Mouse (Mus musculus) hindbrain, embryonic 10.5 days (tissue): ENCODE measurements around the gene Nsf. TPM values are rescaled to one million over a fixed set of nuclear protein-coding genes. Genes with fewer than 3 reads are reported as not detected.
A peak's percentile ranks its signal among the peaks of the same experiment; 100 is the strongest.

Experiments used
- DNase-seq: peaks from one replicate; pipeline ENCODE4 v3.0.0-alpha.2; 2017; ENCODE audit warnings: low spot score
- H3K27ac ChIP-seq: fragments of 300-500 bp; sonication (generic); 2 replicates; pipeline ENCODE4 v1.5.1; 2016; ENCODE audit warnings: mild to moderate bottlenecking, moderate library complexity
- H3K27me3 ChIP-seq: fragments of 300-500 bp; sonication (generic); 2 replicates; pipeline ENCODE4 v1.6.1; 2016; ENCODE audit warnings: mild to moderate bottlenecking; ENCODE audit not compliant: poor library complexity, insufficient read depth, severe bottlenecking
- H3K36me3 ChIP-seq: fragments of 300-500 bp; sonication (generic); 2 replicates; pipeline ENCODE4 v1.6.1; 2016; ENCODE audit warnings: mild to moderate bottlenecking, moderate library complexity
- H3K4me1 ChIP-seq: fragments of 300-500 bp; sonication (generic); replicated peaks from 2 replicates; pipeline ENCODE4 v1.6.1; 2016; ENCODE audit warnings: mild to moderate bottlenecking
- H3K4me3 ChIP-seq: fragments of 300-500 bp; sonication (generic); 2 replicates; pipeline ENCODE4 v1.5.1; 2016; ENCODE audit warnings: mild to moderate bottlenecking, moderate library complexity
- H3K9me3 ChIP-seq: fragments of 300-500 bp; sonication (generic); 2 replicates; pipeline ENCODE4 v1.6.1; 2016; ENCODE audit warnings: mild to moderate bottlenecking, moderate library complexity
- WGBS: fragments of 180-500 bp; shearing (Covaris S2); methylation state at CpG from one replicate; pipeline ENCODE4 v1.1.7; 2016; 5-methylcytosine and 5-hydroxymethylcytosine counted together
- polyA plus RNA-seq: library from polyadenylated mRNA; unstranded; fragments of >200 nt; fragmentation: Nextera tagmentation; extraction: Ambion mirVana; gene quantifications from 2 replicates; pipeline ENCODE4 v1.2.1, GENCODE M21; 2016

Gene Nsf
- polyA plus RNA-seq, 1 experiment from 2014 or later, result 53.1 TPM

DNA sequence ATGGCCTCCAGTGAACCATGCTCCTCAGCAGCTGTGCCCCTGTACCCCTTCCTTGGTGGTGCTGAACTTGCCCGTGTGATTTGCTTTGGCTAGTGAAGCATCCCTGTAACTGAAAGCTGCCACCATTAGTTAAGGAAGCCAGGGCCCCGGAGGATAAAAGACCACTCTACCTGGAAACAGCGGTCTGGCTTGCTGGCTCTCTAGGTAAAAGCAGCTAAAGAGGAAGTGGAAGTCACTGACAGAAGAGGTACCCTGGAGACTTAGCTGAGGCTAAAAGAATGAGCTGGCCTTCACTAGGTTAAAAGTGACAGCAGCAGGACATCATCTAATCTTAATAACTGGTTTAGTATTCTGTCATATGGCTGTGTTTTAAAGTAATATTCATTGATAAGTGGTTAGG, 17.0 kb upstream of the Nsf start:
- DNase-seq, result no peak
- H3K27me3 ChIP-seq, result no peaks in the 10 kb centered on the region
- peaks cover 73% of the 10 kb centered on the region for H3K36me3 ChIP-seq
- H3K9me3 ChIP-seq, result no peaks in the 10 kb centered on the region
- peaks cover 24% of the 10 kb centered on the region for H3K4me1 ChIP-seq
- WGBS, result 85% methylated on average over 3 of the region's 3 CpGs
- no peak overlapping the region for H3K27ac ChIP-seq
- H3K4me3 ChIP-seq, result no peak overlapping the region

DNA sequence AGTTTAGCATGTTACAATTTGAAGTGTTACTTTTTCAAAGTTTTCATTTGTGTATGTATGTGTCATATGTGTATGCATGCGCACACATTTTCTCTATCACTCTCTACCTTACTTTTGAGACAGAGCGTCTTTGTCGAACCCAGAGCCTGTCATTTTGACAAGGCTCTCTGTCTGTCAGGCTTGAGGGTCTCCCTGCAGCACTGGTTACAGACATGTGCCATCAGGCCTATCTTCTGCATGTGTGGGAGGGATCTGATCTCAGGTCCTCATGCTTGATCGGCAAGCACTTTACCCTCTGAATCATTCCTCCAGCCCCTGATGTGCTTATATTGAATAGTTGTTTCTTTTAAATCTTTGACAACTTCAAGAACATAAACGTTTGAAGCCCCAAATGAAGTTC, 15.4 kb upstream of the Nsf start:
- no peak overlapping the region for H3K27ac ChIP-seq
- H3K4me1 ChIP-seq, result peaks cover 24% of the 10 kb centered on the region
- no peak overlapping the region for H3K4me3 ChIP-seq
- peaks cover 57% of the 10 kb centered on the region for H3K36me3 ChIP-seq
- no peak for DNase-seq
- no peaks in the 10 kb centered on the region for H3K27me3 ChIP-seq
- 91% methylated on average over 5 of the region's 5 CpGs for WGBS
- H3K9me3 ChIP-seq, result no peaks in the 10 kb centered on the region

DNA sequence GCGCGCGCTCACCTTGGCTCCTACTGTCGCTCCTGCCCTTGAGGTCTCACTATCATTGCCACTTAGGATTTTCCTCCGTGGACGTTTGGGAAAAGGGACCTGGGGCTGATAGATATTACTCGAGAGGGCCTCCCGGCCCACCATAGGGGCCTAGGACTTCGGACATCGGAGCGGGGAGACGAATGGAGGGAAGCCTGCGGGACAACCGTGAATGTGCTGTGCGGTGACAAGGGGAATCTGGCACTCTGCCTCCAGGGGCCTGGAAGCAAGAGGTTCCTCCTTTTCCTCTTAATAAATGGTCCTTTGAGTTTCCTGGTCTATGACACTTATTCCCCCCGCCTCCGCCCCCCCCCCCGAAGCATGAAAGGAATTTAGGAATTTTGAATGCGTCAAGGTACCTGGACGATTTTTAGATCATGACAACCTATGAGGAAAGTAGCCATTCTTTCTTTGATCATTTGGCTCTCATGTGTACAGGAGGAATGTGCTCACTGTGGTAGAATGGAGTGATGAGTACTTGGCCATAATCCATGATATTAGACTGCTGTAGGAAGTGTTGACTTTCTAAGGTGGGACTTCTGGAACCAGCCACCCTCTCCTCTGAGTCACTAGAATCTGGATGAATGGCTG, 13.4 kb upstream of the Nsf start:
- DNase-seq, result no peak
- H3K4me1 ChIP-seq, result peaks cover 24% of the 10 kb centered on the region
- WGBS, result 3% methylated on average over 20 of the region's 20 CpGs
- no peaks in the 10 kb centered on the region for H3K9me3 ChIP-seq
- H3K27ac ChIP-seq, result peak overlapping the region; percentile 95
- peaks cover 36% of the 10 kb centered on the region for H3K36me3 ChIP-seq
- peak overlapping the region; percentile 96 for H3K4me3 ChIP-seq
- no peaks in the 10 kb centered on the region for H3K27me3 ChIP-seq

DNA sequence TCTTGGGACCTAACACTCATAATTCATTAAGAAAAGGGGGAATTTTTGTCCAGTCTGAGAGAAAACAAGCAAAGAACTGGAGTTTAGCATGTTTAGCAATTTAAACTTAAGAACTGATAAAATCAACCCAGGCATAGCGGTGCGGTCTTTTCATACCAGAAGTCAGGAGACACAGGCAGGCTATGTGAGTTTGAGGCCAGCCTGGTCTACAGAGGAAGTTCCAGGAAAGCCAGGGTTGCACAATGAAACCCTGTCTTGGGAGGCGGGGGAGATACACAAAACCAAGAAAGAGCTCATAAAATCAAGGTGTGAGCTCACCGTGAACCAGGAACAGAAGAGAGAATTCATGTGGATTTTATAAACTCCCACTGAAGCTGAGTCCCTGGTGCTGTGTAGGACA, 3.0 kb upstream of the Nsf start:
- DNase-seq, result no peak
- no peaks in the 10 kb centered on the region for H3K9me3 ChIP-seq
- H3K27ac ChIP-seq, result no peak overlapping the region
- H3K36me3 ChIP-seq, result no peaks in the 10 kb centered on the region
- WGBS, result 89% methylated on average over 4 of the region's 4 CpGs
- no peak overlapping the region for H3K4me3 ChIP-seq
- H3K27me3 ChIP-seq, result no peaks in the 10 kb centered on the region
- peaks cover 25% of the 10 kb centered on the region for H3K4me1 ChIP-seq

DNA sequence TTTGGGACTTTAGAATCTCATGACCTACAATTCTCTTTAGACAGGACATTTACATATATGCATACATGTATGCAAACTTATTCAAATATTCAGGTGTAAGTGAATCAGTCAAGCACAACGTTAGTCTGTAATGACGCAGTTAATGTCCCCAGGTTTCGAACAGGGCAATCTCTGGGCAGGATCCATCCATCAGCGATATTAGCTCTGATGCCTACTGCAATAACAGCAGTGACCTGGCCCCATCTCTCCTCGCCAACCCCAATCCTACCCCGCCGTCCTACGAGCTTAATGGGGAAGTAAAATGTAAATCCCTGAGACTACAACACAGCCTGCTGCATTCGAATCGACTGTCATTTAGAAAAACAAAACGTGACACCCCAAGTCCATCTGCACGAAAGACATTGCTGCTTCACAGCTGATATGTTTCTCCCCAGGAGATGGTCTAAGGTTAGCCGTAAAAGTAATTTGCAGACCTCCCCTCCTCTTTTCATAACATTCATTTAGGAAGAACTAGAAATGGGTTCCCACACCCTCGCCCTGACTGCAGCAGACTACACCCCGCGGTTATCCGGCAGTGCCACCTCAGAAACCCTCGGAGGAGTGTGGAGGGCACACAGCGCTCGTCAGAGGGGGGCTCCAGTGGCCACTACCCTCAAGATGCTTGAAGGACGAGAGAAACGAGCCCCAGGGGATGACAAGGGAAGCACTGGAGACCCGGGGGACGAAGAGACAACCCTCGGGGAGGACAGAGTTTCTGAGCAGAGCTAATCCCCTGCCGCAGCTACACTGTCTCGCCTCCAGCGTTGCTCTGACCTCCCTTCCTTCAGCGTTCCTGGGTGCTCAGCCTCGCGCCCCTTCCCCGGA, 592 bp downstream of the Nsf start:
- Histone ChIP-seq H3K27me3 (no peaks in the 10 kb centered on the region), H3K36me3 (no peaks in the 10 kb centered on the region), H3K4me1 (peaks cover 24% of the 10 kb centered on the region), H3K9me3 (no peaks in the 10 kb centered on the region), H3K27ac (peak overlapping the region; percentile 95), H3K4me3 (peak overlapping the region; percentile 90)
- no peak for DNase-seq
- 3% methylated on average over 32 of the region's 32 CpGs for WGBS

DNA sequence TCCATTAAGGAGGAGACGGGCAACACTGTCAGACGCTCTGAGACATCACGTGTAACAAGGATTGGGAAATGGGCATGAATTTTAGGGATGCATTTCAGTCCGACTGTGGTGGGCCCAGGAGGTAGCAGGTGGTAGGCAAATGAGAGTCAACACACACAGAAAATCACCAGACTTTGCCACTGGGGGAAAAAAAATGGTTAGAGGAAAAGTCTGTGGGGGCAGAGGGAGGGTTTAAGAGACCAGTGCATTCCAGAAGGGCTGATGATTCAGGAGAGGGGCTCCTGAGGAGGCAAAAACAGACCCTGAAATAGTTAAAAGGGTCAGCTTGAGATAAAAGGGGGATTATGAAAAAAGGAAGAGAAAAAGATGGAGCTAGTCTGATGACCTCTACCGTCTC, 1.2 kb downstream of the Nsf start:
- WGBS, result 71% methylated on average over 5 of the region's 5 CpGs
- no peak for DNase-seq
- peaks cover 24% of the 10 kb centered on the region for H3K4me1 ChIP-seq

DNA sequence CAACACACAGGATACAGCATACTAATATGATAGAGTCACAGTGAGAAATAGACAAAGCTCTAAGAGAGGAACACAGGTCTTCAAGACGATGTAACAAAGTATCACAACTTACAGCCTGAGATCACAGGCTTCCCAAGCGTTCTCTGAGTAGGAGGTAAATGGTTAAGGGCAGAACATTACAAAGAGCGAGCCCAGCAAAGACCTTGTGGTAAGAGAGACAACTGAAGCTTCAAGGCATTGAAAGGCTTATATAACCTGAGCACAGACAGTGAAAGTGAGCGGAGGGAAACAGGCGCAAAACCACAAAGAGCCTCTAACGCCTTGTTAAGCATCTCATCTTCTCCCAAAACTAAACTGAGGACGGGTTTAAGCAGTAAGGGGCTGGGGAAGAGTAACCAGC, 2.8 kb downstream of the Nsf start:
- Histone ChIP-seq H3K9me3 (no peaks in the 10 kb centered on the region), H3K27me3 (no peaks in the 10 kb centered on the region), H3K4me3 (no peak overlapping the region), H3K27ac (no peak overlapping the region), H3K4me1 (peaks cover 24% of the 10 kb centered on the region), H3K36me3 (no peaks in the 10 kb centered on the region)
- WGBS, result 85% methylated on average over 7 of the region's 7 CpGs
- DNase-seq, result no peak

More for the DNA sequence above, 1.2 kb downstream of the Nsf start:
- no peaks in the 10 kb centered on the region for H3K27me3 ChIP-seq
- H3K27ac ChIP-seq, result no peak overlapping the region
- H3K36me3 ChIP-seq, result no peaks in the 10 kb centered on the region
- H3K4me3 ChIP-seq, result peak overlapping the region; percentile 90
- no peaks in the 10 kb centered on the region for H3K9me3 ChIP-seq

DNA sequence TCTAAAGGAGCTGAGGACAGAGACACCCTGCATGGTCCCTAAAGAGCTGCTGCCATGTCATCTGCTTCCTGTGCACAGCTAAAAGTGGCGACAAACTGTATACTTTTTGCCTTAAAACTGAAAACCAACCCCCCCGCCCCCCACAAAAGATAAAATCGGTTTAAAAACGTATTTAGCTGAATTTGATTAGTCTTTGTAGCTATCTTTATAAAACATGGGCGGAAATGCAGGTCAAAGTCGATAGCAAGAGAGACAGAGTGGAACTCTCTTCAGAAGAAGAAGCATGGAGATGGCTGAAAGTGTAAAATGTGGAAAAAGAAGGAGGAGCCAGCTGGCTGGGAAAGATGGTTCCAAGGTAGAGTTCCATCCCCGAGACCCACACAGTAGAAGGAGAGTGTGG, 4.9 kb downstream of the Nsf start:
- 92% methylated on average over 7 of the region's 7 CpGs for WGBS
- H3K4me1 ChIP-seq, result peaks cover 24% of the 10 kb centered on the region
- no peaks in the 10 kb centered on the region for H3K27me3 ChIP-seq
- H3K36me3 ChIP-seq, result no peaks in the 10 kb centered on the region
- no peak for DNase-seq
- H3K9me3 ChIP-seq, result no peaks in the 10 kb centered on the region
- no peak overlapping the region for H3K27ac ChIP-seq
- no peak overlapping the region for H3K4me3 ChIP-seq

DNA sequence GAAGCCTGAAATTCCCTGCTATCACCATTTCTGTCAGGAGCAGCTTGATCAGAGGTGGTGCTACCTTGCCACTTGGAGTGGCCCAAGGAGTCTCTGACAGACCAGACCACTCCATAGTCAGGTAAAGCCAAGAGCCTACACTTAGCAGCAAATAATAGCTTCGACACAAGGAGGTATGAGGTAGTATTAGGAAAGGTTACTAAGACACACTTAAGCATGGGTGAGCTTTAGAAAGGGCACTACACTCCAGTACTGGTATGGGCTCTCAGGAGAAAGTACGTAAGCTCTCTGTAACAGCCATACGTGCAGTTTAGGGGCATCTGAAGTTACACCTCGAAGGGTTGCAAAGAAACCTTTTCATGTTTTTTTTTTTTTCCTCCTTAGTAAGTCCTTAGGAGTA, 11.1 kb downstream of the Nsf start:
- no peaks in the 10 kb centered on the region for H3K4me1 ChIP-seq
- no peak for DNase-seq
- no peaks in the 10 kb centered on the region for H3K9me3 ChIP-seq
- H3K4me3 ChIP-seq, result no peak overlapping the region
- no peak overlapping the region for H3K27ac ChIP-seq
- 92% methylated on average over 4 of the region's 4 CpGs for WGBS
- peaks cover 11% of the 10 kb centered on the region for H3K36me3 ChIP-seq
- no peaks in the 10 kb centered on the region for H3K27me3 ChIP-seq

DNA sequence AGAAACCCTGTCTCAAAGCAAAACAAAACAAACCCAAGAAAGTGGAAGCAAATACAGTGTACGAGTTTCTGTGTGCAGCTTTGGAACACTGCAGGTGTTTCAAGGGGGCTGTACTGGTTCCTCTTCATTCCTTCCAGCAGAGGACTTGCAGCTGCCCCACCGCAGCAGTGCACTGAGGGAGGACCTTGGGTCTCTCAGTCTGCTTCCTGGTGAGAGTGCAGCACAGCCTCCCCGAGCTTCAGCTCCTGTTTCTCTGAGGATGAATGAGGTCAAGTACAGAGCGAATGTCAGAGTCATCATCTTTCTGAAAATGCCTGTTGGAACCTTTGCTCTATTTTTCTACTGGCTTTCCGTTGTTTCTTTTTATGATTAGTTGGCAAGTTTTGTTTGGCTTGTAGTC, 12.5 kb downstream of the Nsf start:
- Histone ChIP-seq H3K27me3 (no peaks in the 10 kb centered on the region), H3K4me1 (peaks cover under 1% of the 10 kb centered on the region; the same call in 1 of the 2 replicates), H3K4me3 (no peak overlapping the region), H3K9me3 (no peaks in the 10 kb centered on the region), H3K27ac (no peak overlapping the region), H3K36me3 (peaks cover 11% of the 10 kb centered on the region)
- no peak for DNase-seq
- WGBS, result 85% methylated on average over 5 of the region's 5 CpGs

DNA sequence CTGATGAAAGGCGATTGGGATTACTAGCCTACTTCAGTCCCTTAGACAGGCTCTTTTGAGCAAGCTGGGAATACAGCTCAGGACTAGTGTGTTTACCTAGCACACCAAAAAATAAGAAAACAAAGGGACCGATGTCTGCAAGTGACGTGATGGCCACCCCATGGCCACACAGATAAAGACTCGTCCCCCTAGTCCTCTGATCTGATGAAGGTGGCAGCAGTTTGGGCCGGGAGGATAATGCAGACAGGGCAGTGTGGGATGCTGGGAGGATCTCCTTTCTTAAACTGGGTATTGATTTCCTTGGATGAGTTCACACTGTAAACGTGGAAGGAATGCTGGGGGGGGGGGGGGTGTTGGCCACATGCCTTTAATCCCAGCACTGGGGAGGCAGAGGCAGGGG, 13.0 kb downstream of the Nsf start:
- 75% methylated on average over 6 of the region's 6 CpGs for WGBS
- DNase-seq, result no peak
- H3K4me1 ChIP-seq, result peaks cover 5% of the 10 kb centered on the region; the same call in 1 of the 2 replicates
- no peaks in the 10 kb centered on the region for H3K27me3 ChIP-seq
- H3K36me3 ChIP-seq, result peaks cover 11% of the 10 kb centered on the region
- no peaks in the 10 kb centered on the region for H3K9me3 ChIP-seq
- H3K4me3 ChIP-seq, result no peak overlapping the region
- no peak overlapping the region for H3K27ac ChIP-seq

DNA sequence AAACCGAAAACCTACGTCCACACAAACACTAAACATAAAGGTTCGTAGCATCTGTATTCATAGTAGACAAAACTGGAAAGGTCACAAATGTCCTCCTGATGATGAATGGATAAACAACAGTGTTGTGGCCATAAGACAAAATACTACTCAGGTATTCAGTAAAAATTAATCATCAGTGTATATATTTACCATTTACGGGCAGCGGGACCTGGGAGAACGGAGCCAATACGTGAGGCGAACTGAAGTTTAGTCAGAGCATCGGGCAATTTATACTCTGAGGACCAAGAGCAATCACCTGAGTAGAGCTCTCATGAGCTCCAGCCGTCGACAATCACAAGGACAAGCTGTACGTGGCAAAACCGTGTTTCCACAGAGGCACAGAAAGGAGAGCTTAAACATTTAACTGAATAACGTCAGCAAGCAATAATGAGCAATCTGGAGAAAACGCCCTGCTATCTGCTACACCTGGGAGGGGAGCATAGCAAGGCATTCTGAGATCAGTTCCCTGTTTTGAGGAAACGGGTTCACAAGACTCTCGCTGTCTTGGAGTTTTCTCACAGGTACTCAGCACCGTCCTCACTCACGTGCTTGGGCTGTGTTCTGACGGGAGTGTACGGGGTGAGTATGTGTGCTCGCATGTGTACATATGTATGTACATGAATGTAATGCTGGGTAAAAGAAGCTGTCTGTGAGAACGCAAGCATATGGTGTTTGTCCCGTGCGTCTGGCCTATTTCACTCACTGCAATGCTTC, 15.7 kb downstream of the Nsf start:
- no peak for DNase-seq
- peaks cover 11% of the 10 kb centered on the region for H3K36me3 ChIP-seq
- no peaks in the 10 kb centered on the region for H3K9me3 ChIP-seq
- WGBS, result 96% methylated on average over 25 of the region's 25 CpGs
- peaks cover 5% of the 10 kb centered on the region; the same call in 1 of the 2 replicates for H3K4me1 ChIP-seq
- H3K27ac ChIP-seq, result no peak overlapping the region
- H3K4me3 ChIP-seq, result no peak overlapping the region
- no peaks in the 10 kb centered on the region for H3K27me3 ChIP-seq

DNA sequence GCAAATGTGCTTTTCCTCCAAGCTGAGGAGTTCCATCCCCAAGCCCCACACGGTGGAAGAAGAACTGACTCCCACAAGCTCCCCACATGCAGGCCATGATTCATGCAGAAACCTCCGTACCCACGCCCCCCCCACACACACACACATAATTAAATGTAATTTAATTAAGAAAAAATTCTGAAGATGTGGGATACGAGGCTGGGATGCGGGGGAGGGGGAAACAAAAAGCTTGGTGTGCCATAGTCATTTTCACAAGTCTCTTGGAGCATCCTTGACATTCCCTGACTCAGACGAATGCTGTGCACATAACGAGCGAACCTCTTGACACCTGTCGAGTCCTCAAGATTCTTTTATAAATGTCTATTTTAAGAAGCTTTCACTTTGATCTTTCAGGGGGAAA, 16.4 kb downstream of the Nsf start:
- Histone ChIP-seq H3K27me3 (no peaks in the 10 kb centered on the region), H3K4me1 (peaks cover 5% of the 10 kb centered on the region; the same call in 1 of the 2 replicates), H3K9me3 (no peaks in the 10 kb centered on the region), H3K4me3 (no peak overlapping the region), H3K36me3 (peaks cover 11% of the 10 kb centered on the region), H3K27ac (no peak overlapping the region)
- no peak for DNase-seq
- 93% methylated on average over 9 of the region's 9 CpGs for WGBS
